Mouse (Mus musculus): ENCODE data around the gene Scn3a.

- no peak for TF ChIP-seq CTCF (IDR thresholded peaks at IDR 0.05; ENCODE audit: borderline replicate concordance, insufficient read depth, low read length)
- TF ChIP-seq POLR2A (IDR thresholded peaks at IDR 0.05; ENCODE audit: low read depth, low read length): no peak
These were observed 153.7 kb downstream of the Scn3a start for GRCm38 (mm10) chr2:65413746-65414145.

All from embryonic fibroblast, embryonic 13.5 days (primary cell).